Mouse (Mus musculus) neutrophil, adult 5-6 weeks (primary cell): ENCODE measurements around the gene Peg12. TPM values are rescaled to one million over a fixed set of nuclear protein-coding genes. Genes with fewer than 3 reads are reported as not detected.

Experiments
- total RNA-seq: library from RNA; stranded (forward); fragments of 200-1000 nt; gene quantifications from 2 replicates; pipeline ENCODE4 v1.2.3, GENCODE M21; 2017

Peg12 gene
- total RNA-seq, 1 experiment from 2014 or later = not detected

Other genes with a start within 250 kb of the Peg12 start
- not detected in 2 replicates for gene Ndn, start 117.9 kb downstream of the Peg12 start, total RNA-seq
- not detected in 2 replicates for gene Magel2, start 87.5 kb downstream of the Peg12 start, total RNA-seq
- not detected in 2 replicates for gene Mkrn3, start 44.4 kb downstream of the Peg12 start, total RNA-seq